Mouse (Mus musculus) ES-Bruce4 (cell line): ENCODE results near the gene Slc4a8. TPM values are rescaled to one million over a fixed set of nuclear protein-coding genes. Genes with fewer than 3 reads are reported as not detected.

Experiments used
- H3K27ac ChIP-seq: 2 replicates; pipeline ENCODE4 v1.5.1; 2012; ENCODE audit warnings: low read length, inconsistent platforms; ENCODE audit not compliant: insufficient read depth
- H3K27me3 ChIP-seq: 2 replicates; pipeline ENCODE4 v1.6.1; 2012; ENCODE audit warnings: mild to moderate bottlenecking, low read length, inconsistent platforms; ENCODE audit not compliant: control insufficient read depth, poor library complexity, insufficient read depth, severe bottlenecking
- H3K36me3 ChIP-seq: 2 replicates; pipeline ENCODE4 v1.6.1; 2012; ENCODE audit warnings: inconsistent platforms, mild to moderate bottlenecking, low read length, moderate library complexity; ENCODE audit not compliant: control insufficient read depth, poor library complexity, insufficient read depth, severe bottlenecking
- H3K4me1 ChIP-seq: one replicate; pipeline ENCODE4 v1.8.1; 2011; ENCODE audit warnings: low read length; ENCODE audit not compliant: control insufficient read depth, insufficient read depth
- H3K4me3 ChIP-seq: 2 replicates; pipeline ENCODE4 v1.5.1; 2011; ENCODE audit warnings: low read depth, mild to moderate bottlenecking, low read length
- H3K9ac ChIP-seq: 2 replicates; pipeline ENCODE4 v1.6.1; 2012; ENCODE audit warnings: low read depth, mild to moderate bottlenecking, inconsistent platforms; ENCODE audit not compliant: poor library complexity, severe bottlenecking
- H3K9me3 ChIP-seq: replicated peaks from 2 replicates; pipeline ENCODE4 v1.6.1; 2012; ENCODE audit warnings: mild to moderate bottlenecking, low read length, inconsistent platforms; ENCODE audit not compliant: control insufficient read depth, poor library complexity, insufficient read depth, severe bottlenecking
- CTCF ChIP-seq: IDR thresholded peaks from one replicate; pipeline ENCODE4 v1.8.1; 2011; ENCODE audit warnings: low read depth, low read length
- EP300 ChIP-seq: IDR thresholded peaks from 2 replicates; pipeline ENCODE4 v1.6.1; 2011; ENCODE audit warnings: low read depth, low read length; ENCODE audit not compliant: insufficient read depth
- POLR2A ChIP-seq: IDR thresholded peaks from one replicate; pipeline ENCODE4 v1.8.1; 2011; ENCODE audit warnings: low read length; ENCODE audit not compliant: insufficient read depth
- polyA plus RNA-seq: library from polyadenylated mRNA; stranded (reverse); fragments of >200 nt; gene quantifications from 2 replicates; pipeline ENCODE4 v1.2.4, GENCODE M21; 2011; ENCODE audit warnings: low read depth; ENCODE audit not compliant: missing spikeins, insufficient read depth, insufficient read length

The Slc4a8 gene
- polyA plus RNA-seq, 1 experiment: 15.6 TPM

- Histone ChIP-seq H3K27ac (peak overlapping the region; percentile 69), H3K9me3 (no peaks in the 10 kb centered on the region), H3K27me3 (no peaks in the 10 kb centered on the region), H3K9ac (peak overlapping the region; percentile 78), H3K36me3 (0 out of 2 replicates have a peak, but pooled peaks cover 9% of the 10 kb centered on the region), H3K4me1 (no peaks in the 10 kb centered on the region), H3K4me3 (peak overlapping the region; percentile 82)
- TF ChIP-seq POLR2A: no peak
- TF ChIP-seq EP300: no peak
- no peak for TF ChIP-seq CTCF
These were observed 41.5 kb upstream of the Slc4a8 start for GRCm38 (mm10) chr15:100720066-100720465.

- no peak overlapping the region for H3K4me3 ChIP-seq
- no peak for TF ChIP-seq EP300
- TF ChIP-seq POLR2A: no peak
- no peak for TF ChIP-seq CTCF
- H3K9me3 ChIP-seq: no peaks in the 10 kb centered on the region
- H3K27me3 ChIP-seq: no peaks in the 10 kb centered on the region
- no peak overlapping the region for H3K9ac ChIP-seq
- no peak overlapping the region for H3K27ac ChIP-seq
- H3K4me1 ChIP-seq: no peaks in the 10 kb centered on the region
- 0 out of 2 replicates have a peak, but pooled peaks cover under 1% of the 10 kb centered on the region for H3K36me3 ChIP-seq
These were observed 40.1 kb upstream of the Slc4a8 start for GRCm38 (mm10) chr15:100721445-100721844.

- Histone ChIP-seq H3K4me3 (no peak overlapping the region), H3K36me3 (no peaks in the 10 kb centered on the region), H3K9me3 (no peaks in the 10 kb centered on the region), H3K27me3 (no peaks in the 10 kb centered on the region), H3K4me1 (no peaks in the 10 kb centered on the region), H3K9ac (no peak overlapping the region), H3K27ac (no peak overlapping the region)
- no peak for TF ChIP-seq EP300
- no peak for TF ChIP-seq CTCF
- no peak for TF ChIP-seq POLR2A
These were observed 39.5 kb upstream of the Slc4a8 start for GRCm38 (mm10) chr15:100722026-100722425.

GRCm38 (mm10) chr15:100722564-100722963, 39.0 kb upstream of the Slc4a8 start:
- Histone ChIP-seq H3K9ac (no peak overlapping the region), H3K9me3 (no peaks in the 10 kb centered on the region), H3K4me1 (no peaks in the 10 kb centered on the region), H3K27ac (no peak overlapping the region), H3K27me3 (no peaks in the 10 kb centered on the region), H3K36me3 (no peaks in the 10 kb centered on the region), H3K4me3 (no peak overlapping the region)
- TF ChIP-seq POLR2A (no peak), CTCF (no peak), EP300 (no peak)

- TF ChIP-seq EP300: no peak
- no peaks in the 10 kb centered on the region for H3K27me3 ChIP-seq
These were observed 38.0 kb upstream of the Slc4a8 start for GRCm38 (mm10) chr15:100723505-100723904.

GRCm38 (mm10) chr15:100726721-100727120, 34.8 kb upstream of the Slc4a8 start:
- TF ChIP-seq POLR2A (no peak), EP300 (no peak), CTCF (no peak)
- Histone ChIP-seq H3K27me3 (peaks cover 6% of the 10 kb centered on the region; the same call in 1 of the 2 replicates), H3K9me3 (no peaks in the 10 kb centered on the region), H3K27ac (no peak overlapping the region), H3K4me3 (no peak overlapping the region), H3K4me1 (no peaks in the 10 kb centered on the region), H3K36me3 (no peaks in the 10 kb centered on the region), H3K9ac (no peak overlapping the region)

More at GRCm38 (mm10) chr15:100723505-100723904, 38.0 kb upstream of the Slc4a8 start:
- Histone ChIP-seq H3K36me3 (no peaks in the 10 kb centered on the region), H3K9me3 (no peaks in the 10 kb centered on the region), H3K27ac (no peak overlapping the region), H3K9ac (no peak overlapping the region), H3K4me1 (no peaks in the 10 kb centered on the region), H3K4me3 (no peak overlapping the region)
